Mouse (Mus musculus) MN1 (cell line): Measurements from ENCODE around the gene Slc7a5.

Experiments used
- DNase-seq: peaks from one replicate; pipeline ENCODE4 v3.0.0-alpha.2; 2016; ENCODE audit warnings: low spot score

Gene Slc7a5

GRCm38 (mm10) chr8:121850821-121851470 is 56.5 kb downstream of the Slc7a5 start:
- peak; percentile 100 for DNase-seq

- DNase-seq, result peak; percentile 51
Observed at GRCm38 (mm10) chr8:121850436-121850820, 57.1 kb downstream of the Slc7a5 start.

GRCm38 (mm10) chr8:121850018-121850417 is 57.5 kb downstream of the Slc7a5 start:
- peak; percentile 95 for DNase-seq

GRCm38 (mm10) chr8:121849303-121849702 is 58.2 kb downstream of the Slc7a5 start:
- peak; percentile 41 for DNase-seq

- peak; percentile 91 for DNase-seq
Observed at GRCm38 (mm10) chr8:121848495-121848894, 59.0 kb downstream of the Slc7a5 start.

GRCm38 (mm10) chr8:121847987-121848386 is 59.5 kb downstream of the Slc7a5 start:
- peak; percentile 80 for DNase-seq

- DNase-seq, result no peak
Observed at GRCm38 (mm10) chr8:121847261-121847822, 60.2 kb downstream of the Slc7a5 start.

- no peak for DNase-seq
Observed at GRCm38 (mm10) chr8:121846815-121847214, 60.7 kb downstream of the Slc7a5 start.

- DNase-seq, result no peak
Observed at GRCm38 (mm10) chr8:121844765-121845164, 62.7 kb downstream of the Slc7a5 start.

- DNase-seq, result no peak
Observed at GRCm38 (mm10) chr8:121843184-121843733, 64.2 kb downstream of the Slc7a5 start.

GRCm38 (mm10) chr8:121842064-121842955 is 65.2 kb downstream of the Slc7a5 start:
- DNase-seq, result no peak

GRCm38 (mm10) chr8:121841242-121841641 is 66.3 kb downstream of the Slc7a5 start:
- peak; percentile 94 for DNase-seq

GRCm38 (mm10) chr8:121832503-121832902 is 75.0 kb downstream of the Slc7a5 start:
- DNase-seq, result peak; percentile 91

GRCm38 (mm10) chr8:121832061-121832460 is 75.4 kb downstream of the Slc7a5 start:
- no peak for DNase-seq
